Mouse (Mus musculus) c-Kit-positive CD71-negative TER-119-negative erythroid progenitor cells, embryonic 14.5 days (primary cell): ENCODE results near the gene Srcin1.

Source experiments
- DNase-seq: peaks from one replicate; pipeline ENCODE4 v3.0.0-alpha.2; 2013; ENCODE audit warnings: low read depth

Gene Srcin1

DNA sequence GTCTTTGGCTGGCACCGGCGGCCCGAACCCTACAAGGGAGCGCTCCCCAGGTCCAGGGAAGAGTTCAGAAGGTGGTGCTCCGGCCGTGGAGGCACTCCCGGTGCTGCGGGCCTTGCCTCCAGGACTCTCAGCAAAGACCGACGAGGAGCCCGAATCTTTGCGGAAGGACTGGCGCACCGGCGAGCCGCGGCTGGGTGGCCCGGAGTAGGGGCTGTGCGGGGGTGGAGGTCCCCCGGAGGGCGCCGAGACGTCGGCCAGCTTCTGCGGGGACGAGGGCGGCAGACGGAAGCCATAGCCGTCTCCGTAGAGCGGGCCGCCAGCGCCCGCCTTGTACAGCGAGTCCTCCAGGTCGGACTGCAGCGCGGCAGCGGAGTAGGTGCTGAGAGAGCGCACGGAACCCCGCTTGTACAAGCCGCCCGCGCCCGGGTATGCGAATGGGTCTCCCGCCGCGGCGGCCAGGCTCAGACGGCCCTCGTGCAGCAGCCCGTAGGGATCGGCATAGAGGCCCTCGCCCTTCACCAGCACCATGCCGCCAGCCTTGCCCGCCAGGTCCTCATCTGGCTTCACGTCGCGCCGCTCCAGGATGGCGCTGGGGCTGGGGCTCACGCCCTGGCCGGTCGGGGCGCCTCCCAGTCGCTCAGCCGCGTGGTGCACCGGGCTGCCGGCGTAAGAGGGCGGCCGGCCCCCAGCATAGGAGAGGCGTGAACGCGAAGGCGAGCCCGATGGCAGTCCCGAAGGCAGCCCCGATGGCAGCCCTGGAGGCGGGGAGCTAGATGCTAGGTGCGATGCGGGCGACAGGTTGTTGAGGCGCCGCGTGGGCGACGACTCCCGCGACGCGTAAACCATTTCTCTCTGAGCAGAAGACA, 41.3 kb downstream of the Srcin1 start:
- no peak for DNase-seq

DNA sequence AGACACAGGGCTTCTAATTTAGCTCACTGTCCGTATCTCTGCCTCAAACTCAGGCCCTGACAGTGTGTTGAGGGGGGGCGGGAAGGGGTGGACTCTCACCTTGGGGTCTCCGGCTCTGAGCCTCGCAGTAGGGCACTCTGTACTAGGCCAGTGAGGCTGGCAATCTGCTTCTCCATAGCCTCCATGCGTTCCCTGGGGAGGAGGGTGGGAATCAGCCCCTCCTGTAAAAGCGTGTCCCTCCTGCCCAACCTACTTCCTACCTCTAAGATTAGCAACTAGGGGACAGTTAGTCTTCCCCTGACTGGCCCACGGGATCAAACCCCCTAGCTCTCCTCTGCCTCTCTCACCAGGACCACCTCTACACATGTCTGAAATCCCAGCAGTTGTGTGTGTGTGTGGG, 42.3 kb downstream of the Srcin1 start:
- DNase-seq: no peak

DNA sequence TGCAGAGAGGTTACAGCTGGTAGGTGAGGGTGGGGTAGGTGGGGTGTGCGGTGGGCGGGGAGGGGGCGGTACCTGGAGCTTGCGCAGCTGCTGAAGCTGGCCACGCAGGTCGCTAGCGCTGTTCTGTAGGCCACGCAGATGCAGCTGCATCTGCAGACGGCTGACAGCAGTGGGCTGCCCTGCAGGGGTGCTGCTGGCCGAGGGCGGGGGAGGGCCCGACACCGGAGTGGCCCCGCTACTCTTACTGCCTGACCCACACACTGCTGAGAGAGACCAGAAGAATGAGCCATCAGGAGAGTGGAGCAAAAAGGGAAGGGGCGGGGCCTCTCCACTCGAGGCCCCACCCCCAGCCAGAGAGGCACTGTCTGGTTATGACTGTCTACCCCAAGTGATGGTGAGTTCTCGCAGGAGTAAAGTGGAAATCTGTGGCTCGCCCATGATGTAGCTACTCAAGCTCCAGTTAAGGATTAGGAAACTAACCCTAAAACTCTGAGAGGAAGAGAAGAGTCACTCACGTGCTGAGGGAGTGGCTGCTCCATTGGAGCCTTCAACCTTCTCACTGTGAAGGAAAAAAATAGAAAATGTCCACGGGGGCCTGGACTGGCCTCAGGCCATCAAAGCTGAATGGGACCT, 42.9 kb downstream of the Srcin1 start:
- peak; percentile 57 for DNase-seq

DNA sequence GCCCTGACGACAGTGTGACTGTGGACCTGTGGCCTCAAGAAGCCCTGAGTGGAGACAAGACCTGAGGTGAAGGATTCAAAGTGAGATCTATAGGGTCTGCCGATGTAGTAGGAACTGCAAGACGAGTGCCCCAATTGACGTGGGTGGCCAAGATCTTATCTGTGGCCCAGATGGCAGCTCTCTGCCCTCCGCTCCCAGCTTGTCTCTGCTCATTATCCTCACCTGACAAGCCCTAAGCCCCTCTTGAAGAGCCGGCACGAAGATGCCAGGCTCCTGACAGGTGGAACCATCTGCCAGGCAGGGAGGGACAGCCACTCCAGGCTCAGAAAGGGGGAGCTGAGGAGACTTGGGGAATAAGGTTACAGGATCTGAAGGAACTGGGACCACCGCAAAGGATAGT, 43.6 kb downstream of the Srcin1 start:
- DNase-seq: no peak

DNA sequence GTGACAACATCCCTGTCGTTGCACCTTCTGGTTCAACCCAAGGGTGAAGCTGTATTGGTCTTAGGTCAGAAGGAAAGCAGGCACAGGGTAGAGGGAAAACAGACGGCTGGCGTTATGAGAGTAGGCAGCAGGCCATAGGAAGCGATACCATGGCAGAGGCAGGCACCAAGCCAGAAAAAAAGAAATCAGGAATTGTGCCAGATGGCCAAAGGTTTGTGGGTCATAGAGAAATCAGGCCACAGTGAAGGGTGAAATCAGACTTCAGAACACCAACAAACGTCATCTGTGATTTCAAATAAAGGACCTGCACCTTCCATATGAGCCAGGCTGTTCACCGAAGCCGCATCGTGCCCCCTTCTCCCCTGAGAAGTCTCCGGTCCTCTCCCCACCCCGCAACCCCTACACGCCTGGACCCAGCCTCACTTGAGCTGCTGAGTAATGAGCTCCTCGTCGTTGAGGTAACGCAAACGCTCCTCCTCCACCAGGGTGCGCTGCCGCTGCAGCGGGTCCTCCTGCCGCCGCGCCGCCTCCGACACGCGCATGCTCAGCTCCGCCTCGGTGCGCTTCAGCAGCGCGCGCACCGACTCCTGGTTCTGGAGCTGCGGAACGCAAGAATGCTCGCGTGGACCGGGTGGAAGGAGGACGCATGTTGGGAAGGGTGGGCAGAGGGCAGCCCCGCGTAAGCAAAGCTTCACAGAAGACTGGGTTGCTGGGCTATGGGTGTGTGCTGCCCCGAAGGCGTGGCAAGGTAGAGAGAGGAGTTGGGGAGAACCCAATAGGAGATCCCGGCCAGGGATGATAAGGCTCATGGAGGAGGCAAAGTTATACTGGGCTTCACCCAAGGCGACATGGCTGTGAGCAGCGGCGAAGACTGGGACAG, 44.4 kb downstream of the Srcin1 start:
- DNase-seq: peak; percentile 83

DNA sequence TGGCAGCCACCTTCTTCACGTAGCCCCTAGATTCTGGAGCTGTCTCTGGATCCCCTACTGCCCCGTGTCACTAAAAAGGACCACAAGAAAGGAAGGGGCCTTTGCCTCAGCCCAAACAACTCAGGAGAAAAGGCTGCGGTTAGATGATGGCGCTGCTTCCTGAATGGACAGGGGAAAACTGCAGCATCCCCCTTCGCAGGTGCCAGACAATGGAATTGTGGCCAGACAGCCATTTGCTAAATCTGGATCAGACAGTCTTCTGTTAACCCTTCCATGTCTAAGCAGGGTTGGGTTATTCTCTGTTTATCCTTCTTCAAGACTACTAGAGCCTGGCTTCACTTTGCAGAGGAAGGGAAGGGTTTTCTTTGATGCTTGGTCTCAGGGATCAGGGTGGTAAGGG, 45.0 kb downstream of the Srcin1 start:
- no peak for DNase-seq

DNA sequence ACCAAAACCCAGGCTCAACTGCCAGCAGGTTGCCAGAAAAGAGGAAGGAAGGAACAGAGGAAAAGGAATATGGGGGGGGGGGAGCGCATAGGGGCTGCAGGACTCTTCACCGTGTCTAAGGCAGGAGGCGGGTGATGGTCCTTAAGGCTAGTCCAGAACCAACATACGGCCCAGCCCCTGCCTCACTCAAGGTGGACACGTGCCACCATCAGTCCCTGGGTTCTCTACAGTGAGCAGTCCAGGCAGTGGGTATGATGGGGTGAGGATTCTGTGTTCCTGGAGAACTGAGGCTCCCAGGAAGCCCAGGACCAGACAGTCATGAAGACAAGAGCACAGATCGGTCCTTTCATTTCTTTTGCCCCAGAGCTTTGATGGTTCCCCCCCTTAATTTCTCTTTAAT, 45.9 kb downstream of the Srcin1 start:
- no peak for DNase-seq

DNA sequence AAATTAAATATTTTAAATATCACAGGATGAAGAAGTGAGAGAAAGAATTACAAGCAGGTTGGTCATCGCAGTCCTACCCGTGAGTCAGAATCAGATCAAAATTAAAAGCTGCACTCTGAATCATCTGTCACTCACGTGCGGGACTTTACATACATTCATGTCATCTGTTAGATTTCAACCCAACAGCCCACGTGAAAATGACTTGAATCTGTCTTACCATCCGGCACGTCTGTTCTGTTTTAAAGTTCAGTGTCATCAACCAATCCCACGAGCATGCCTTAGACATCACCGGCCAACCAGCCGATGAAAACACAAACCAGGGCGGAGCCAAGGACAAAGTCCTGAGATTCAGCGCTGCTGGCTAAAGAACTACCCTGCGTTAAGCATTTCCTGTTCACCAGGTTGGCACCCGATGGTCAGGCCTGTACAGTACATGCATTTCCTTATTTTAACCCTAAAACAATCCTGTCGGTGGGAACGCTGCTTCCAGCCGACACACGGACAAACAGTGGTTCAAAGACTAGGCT, 47.6 kb downstream of the Srcin1 start:
- no peak for DNase-seq

DNA sequence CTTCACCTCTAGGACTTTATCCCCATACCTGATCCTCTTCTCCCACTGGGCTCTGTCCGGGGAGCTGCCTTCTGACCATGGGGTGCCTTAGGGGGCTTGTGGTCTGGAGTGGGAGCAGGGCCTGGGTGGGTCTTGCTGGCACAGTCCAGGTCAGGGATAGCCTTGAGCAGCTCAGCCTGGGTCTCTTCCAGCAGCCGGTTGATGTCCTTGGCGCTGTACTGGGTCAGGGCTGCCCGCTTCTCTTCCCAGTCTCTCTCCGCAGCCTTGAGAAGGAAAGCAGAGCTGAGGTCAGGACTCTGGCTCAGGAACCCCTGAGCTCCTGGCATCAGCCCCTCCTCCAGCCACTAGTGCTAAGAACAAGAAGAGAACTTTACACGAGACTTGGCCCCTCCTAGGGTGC, 50.7 kb downstream of the Srcin1 start:
- DNase-seq: no peak

DNA sequence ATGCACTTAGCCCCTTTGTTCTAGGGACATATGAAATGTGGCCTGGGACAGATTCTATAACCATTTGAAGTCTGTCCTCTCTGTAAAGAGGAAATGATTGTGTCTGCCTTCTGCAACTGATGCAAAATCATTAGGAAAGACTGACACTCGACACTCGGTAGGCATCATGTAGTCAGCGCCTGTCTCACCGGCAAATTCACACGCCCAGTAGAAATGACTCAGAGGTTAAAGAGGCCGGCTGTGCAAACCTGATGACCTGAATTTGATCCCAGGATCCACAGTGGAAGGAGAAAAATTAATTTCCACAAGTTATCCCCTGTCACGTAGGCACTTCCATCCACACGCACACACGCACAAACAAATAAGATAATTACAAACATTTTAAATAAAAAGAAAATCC, 51.7 kb downstream of the Srcin1 start:
- no peak for DNase-seq

DNA sequence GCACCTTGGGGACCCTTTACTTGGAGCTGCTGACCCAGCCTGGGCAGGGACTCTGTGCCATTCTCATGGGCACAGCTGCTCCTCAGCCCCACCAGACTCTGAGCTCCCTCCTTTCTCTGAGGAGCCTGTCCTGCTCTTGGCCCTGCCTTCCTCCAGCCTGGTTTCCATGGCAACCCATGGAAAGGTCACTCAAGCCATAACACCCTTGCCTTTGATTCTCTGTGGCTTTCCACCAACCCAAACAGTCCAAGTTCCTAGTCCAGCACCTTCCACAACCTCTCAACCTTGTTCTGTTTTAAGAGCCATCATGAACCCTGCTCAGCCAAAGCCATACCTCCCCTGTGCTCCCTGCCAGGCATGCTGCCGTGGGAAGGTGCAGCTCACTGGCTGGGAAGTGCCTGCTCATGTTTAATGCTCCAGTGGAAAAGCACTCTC, 52.1 kb downstream of the Srcin1 start:
- no peak for DNase-seq

DNA sequence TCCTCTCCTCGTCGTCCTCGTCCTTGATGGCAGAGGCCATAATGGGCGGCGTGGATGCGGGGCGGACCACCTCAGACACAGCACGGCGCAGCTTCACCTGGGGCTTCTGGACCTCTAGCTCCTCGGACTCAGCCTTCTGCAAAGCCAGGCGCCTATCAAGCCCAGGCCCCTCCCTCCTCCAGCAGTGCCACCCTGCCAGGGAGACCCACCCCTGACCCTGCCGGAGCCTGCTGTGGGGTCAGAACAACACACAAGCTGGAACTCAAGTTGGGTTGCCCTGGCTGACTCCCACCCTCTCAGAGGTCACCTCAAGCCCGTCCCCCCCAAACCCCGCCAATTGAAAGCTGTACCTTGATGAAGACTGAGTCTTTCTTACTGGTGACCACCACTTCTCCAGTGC, 52.9 kb downstream of the Srcin1 start:
- no peak for DNase-seq

DNA sequence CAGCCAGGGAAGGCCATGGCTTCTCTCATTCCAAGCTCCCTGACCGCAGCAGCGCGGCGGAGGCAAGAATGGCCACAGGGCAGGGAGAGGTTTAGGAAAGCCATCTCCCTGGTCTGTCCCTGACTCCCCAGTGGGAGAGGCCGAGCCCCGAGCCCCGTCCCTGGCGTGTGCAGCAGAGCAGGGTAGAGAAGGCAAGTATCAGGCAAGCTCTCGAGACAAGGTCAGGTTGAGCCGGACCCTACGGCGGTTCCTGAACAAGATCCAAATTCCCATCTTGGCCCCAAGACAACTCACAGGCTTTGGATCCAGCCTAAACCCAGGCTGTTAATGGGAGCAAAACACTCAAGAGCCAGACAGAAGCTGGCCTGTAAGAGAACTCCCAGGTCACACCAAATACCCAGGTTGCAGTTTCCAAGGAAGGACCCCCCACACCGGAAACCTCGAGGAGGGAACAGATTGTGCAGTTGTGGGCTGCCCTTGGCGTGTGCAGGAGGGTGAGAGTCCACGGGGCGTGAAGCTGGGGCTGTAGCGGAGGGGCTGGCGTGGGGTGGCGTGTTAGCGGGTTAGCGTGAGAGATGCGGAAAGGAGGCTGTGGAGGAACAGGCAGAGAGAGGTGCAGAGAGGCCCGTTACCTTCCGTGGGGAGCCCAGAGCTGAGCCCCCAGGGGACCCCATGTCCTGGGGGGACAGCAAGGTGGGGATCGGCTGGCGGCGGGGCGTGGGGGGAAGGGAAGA, 54.1 kb downstream of the Srcin1 start:
- no peak for DNase-seq

DNA sequence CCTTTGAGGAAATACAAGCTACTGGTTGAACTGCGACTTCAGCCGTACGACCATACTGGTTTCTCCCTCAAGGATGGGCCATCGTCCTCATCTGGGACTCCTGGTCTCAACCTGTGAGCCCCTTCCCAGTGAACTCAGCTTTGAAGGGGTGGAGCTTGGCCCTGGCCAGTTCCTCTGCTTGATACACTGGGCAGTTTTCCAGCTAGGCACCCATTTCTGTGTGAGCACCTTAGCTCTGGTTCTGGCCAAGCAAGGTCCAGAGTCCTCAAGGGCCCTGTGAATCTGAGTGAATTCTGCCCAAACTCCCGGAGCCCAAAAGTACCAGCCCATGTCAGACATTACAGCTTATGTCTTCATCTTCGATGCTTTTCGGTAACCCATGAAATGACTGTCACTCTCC, 55.4 kb downstream of the Srcin1 start:
- DNase-seq: no peak

DNA sequence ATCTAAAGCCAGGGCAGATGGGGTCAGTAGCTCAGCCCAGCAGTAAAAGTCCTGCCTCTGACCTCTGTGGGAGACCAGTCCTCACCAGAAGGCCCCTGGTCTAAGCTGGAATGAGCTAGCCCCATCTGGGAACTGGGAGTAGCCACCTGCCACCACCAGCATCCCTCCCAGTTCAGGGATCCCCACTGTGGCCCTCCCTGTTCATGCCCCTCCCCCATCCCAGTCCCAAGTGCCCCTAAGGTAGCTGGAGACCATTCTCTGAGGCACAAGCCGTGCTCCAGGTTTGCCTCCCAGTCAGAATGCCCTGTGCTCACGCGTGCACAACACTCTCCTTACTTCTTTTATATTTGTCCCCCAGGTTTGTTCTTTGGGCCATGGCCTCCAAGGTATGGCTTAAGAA, 62.9 kb downstream of the Srcin1 start:
- no peak for DNase-seq

DNA sequence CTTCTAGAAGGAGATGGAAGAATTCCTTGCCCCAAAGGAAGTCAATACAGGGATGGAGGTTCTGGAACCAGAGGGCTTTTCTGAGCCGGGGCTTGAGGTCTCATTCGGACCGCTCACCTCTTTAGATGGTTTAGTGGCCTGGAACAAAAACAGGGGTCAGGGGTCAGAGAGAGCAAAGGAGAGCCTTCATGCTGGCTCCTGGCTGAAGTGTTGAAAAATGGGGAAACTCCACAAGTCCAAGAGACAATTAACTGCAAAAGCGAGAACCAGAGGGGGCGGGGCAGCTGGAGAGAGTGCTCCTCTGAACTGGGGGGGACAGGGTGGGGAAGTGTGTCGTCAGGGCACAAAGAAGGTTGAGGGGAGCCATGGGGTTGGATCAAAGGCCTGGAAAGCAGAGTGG, 63.5 kb downstream of the Srcin1 start:
- DNase-seq: no peak

DNA sequence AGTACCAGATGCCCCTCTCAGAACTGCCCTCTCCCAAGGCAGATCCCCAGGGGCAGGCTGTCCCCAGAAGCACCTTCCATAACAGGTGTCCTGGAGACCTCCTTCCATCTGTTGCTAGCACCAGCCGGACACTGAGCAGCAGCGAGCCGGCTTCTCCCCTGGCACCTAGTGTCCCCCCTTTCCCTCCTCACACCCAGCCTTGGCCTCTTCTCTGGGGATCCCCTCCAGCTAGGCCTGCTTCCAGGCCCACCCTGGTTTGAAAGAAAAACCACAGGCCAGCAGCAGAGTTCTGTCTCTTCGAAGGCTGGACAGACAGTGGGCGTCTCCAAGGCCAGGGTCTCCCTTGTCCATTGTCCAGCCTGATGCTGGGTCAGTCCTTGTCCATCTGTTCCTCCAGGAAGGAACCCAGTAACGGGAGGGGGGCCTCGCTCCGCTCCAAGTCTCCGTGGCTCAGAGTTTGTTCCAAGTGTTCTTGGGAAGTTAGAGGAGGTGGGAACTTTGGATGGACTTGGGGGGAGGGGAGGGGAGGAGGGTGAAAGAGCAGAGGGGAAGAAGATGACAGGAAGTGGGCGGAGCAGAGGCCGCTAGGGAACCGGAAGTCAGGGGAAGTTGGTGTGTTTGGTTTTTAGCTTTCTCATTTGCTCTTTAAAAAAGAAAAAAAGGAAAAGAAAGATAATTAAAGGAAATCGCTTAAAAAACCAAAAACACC, 64.2 kb downstream of the Srcin1 start:
- DNase-seq: no peak

DNA sequence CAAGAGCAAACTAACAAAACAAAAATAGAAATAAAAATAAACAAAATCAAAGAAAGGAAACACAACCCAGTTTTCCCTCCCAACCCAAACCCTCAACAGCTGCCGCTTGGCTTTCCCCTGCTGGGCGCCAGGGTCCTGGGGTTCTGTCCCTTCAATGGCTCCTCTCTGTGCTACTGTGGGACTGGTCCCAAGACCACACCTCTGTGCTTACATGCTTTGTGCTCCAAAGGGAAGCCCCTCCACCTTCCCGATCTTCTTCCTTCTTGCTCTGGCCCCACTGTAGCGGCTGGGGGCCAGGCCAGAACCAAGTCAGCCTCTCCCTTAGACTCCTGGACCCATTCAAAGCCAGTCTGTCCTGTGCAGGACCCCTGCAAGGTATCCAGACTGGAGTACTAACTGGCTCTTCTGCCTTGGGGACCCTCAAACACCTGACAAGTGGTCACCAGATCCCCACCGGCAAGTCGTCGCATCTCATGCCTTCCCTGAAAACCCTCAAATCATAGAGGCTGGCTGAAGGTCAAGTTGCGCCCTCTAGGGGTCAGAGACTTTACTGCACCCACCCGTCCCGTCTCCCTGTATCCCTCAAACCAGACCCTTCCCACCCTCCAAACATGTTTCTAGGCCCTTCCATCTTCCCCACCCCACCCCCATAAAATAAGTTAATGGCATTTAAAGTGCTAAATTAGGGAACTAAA, 64.9 kb downstream of the Srcin1 start:
- DNase-seq: peak; percentile 54

DNA sequence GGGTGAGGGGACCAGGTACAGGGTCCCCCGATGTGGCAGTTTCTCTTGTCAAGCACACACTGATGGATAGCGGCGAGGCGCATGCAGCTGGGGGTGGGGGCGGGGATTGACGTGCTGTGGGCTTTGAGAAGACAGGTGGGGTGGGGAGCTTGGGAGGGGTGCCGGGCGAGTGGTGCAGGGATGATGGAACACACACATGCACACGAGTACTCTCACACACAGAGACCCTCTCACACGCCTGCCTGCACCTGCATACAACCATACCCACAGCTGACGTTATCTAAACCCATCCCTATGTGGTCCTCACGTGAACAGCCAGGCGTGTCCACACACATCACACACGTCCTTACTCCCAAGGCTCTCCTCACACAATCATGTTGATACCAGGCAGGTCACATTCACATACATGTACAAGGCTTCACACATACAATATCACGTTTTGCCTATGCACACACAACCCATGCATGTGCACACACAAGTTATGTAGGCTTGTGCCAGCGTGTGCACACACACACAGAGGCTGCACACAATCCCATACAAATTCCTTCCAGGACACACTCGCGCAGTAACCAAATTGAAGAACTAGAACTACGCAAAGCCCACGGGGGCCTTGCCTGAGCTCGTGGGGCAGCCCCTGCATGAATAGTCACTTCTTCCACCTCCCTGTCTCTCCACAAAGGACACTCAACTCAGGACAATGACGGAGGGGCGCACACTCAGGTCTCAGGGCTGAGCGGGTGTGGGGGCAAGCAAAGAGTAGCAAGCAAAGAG, 66.1 kb downstream of the Srcin1 start:
- DNase-seq: no peak

DNA sequence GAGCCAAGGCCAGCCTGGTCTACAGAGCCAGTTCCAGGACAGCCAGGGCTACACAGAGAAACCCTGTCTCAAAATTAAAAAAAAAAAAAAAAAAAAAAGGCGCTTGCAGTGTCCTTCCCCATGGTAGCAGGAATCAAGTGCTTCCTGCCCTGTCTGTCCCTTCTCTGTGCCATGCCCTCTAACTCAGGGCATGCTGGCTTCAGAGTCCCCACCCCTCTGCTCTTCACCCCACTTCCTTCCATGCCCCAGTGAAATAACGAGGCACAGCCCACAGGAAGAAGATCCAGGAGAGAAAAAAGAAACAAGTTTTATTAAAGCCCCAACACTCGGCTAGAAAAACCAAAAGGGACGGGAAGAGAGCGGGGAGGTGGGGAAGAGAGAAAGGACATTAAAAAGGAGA, 66.9 kb downstream of the Srcin1 start:
- no peak for DNase-seq
